Comparison of ENCODE assay signal across 8 mouse cellular contexts in the genomic region with DNA sequence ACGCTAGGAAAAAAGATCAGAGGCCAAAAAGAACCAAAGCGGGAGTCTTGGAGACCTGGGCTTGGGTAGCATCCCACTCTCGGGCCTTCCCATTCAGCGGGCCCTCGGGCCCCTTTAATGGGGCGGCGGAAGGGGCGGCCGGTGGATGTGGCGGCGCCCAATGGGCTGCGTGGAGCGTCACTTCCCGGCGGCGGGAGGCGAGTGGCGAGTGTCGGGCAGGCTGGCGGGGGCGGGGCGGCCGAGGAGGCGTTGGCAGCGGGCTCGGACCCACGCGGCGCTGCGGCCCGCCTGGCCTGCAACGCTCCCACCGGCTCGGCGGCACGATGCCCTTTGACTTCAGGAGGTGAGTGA. TPM values are rescaled to one million over a fixed set of nuclear protein-coding genes. Genes with fewer than 3 reads are reported as not detected.
DNase-seq lines count a peak whose midpoint lies in the region; ATAC-seq and TF ChIP-seq lines count a peak whose summit lies in the region.

Ergic1 (plus strand) TSS at position 200 of the 351 bp plus-strand sequence.

- peak within 1 kb of the TSS; percentile 88 for H3K4me3 ChIP-seq in hindbrain, embryonic 14.5 days (replicated peaks; ENCODE audit: low read length)

- H3K4me2 ChIP-seq in hindbrain, embryonic 14.5 days (replicated peaks): peak within 1 kb of the TSS; percentile 71

- H3K4me1 ChIP-seq in hindbrain, embryonic 14.5 days (replicated peaks; ENCODE audit: control insufficient read depth, insufficient read depth, low read length): peaks cover 18% of the 10 kb centered on the region

- H3K9ac ChIP-seq in hindbrain, embryonic 14.5 days: peak within 1 kb of the TSS; percentile 92

- DNase-seq in Patski (ENCODE audit: low read depth, low spot score): no peak
- peak; percentile 95 to 98 for DNase-seq in cerebellum, postnatal 25 days
- DNase-seq in frontal cortex, postnatal 36 days (ENCODE audit: low spot score in 2 of 2): peak; percentile 88 to 92
- peak; percentile 92 for DNase-seq in hindbrain, embryonic 14.5 days (ENCODE audit: low spot score)
- DNase-seq in layer of hippocampus, postnatal 25 days (ENCODE audit: extremely low spot score in 1 of 2, low spot score in 1 of 2): peak; percentile 83
- peak; percentile 95 for DNase-seq in lung, postnatal 14 days
- DNase-seq in ovary, postnatal 36 days (ENCODE audit: low spot score): peak; percentile 92
- peak; percentile 88 for DNase-seq in thymus, postnatal 25 days

- no peak for TF ChIP-seq CTCF in Patski (IDR thresholded peaks at IDR 0.05)

- ATAC-seq in Patski: peak; percentile 81
- ATAC-seq in hindbrain, embryonic 14.5 days (ENCODE audit: low FRiP score): peak; percentile 97

- peaks cover 10% of the 10 kb centered on the region for H3K36me3 ChIP-seq in hindbrain, embryonic 14.5 days (replicated peaks; ENCODE audit: control insufficient read depth, insufficient read depth)

- 0% methylated on average over 35 of the region's 36 CpGs for WGBS in hindbrain, embryonic 14.5 days

- H3K9me3 ChIP-seq in hindbrain, embryonic 14.5 days (ENCODE audit: control insufficient read depth, low read length): no peaks in the 10 kb centered on the region

- no peaks in the 10 kb centered on the region for H3K27me3 ChIP-seq in Patski
- H3K27me3 ChIP-seq in hindbrain, embryonic 14.5 days (ENCODE audit: control insufficient read depth, insufficient read depth, low read length): no peaks in the 10 kb centered on the region

- in situ Hi-C loops in Patski (cut with MboI; ENCODE audit: low pct_unique_long_range_greater_than_20kb): loop anchor here (5.0 kb wide), 1 partner anchor 54 kb away; no protein-coding TSS in a partner anchor

- H3K27ac ChIP-seq in hindbrain, embryonic 14.5 days: peak within 1 kb of the TSS; percentile 79

- CTCF ChIA-PET in Patski (lab: Charles Lee): no interaction called here

- POLR2A ChIA-PET in Patski (lab: Charles Lee): interaction anchor here (0.7 to 2.9 kb wide), 5 partner anchors 12 to 53 kb away, joined by 3 to 10 read pairs (median 4); no protein-coding TSS in a partner anchor

RNA-seq across cellular contexts. Expression of gene Ergic1, which starts in this region (rescaled TPM):
- polyA plus RNA-seq in Patski (2021): 287 TPM
- polyA plus RNA-seq in hindbrain, embryonic 14.5 days (2014; fragmentation: Nextera tagmentation; extraction: Ambion mirVana): 110 and 119 TPM in 2 replicates
- 100 to 1,000 TPM; 114 to 118 TPM for total RNA-seq in layer of hippocampus, postnatal 25 days (2021)
